Mouse (Mus musculus) heart, postnatal 0 days (tissue): Measurements from ENCODE around the gene Ercc6l2.

Experiments
- CTCF ChIP-seq: IDR thresholded peaks from 2 replicates; pipeline ENCODE4 v1.5.1; 2016; ENCODE audit warnings: antibody characterized with exemption, control low read depth, low read depth
- EP300 ChIP-seq: IDR thresholded peaks from 2 replicates; pipeline ENCODE4 v1.6.1; 2016; ENCODE audit warnings: antibody characterized with exemption, low read depth

DNA sequence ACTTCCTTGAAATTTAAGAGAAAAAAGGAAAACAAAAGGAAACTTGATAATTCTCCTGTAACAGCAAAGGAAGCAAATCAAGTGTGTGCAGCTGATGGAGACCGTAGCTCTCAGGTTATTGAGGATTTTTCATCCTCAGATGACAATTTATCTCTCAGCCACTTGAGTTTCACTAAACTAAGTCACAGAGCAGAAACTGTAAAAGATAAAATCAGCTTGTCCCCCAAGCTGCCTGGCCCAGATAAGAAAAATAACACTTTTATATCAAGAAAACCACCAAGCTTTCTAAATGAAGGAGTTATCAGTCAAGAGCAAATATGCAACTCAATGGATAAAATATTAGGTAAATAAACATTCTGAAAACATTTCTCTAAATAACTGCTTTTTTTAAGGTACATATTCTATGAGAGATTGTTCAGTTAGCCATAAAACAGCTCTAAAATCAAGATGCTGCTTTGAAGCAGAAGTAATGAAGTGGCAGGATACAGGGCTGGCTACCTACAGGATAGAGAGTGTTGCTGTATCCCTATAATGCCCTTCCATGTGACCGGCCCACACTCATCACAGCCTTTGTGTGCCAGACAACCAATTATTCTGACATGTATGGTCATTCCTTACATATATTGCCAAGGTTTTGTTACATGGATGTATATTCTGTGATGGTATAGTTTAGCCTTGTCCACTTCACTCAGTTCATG, 57.7 kb downstream of the Ercc6l2 start:
- TF ChIP-seq CTCF (no peak), EP300 (no peak)
